Mouse (Mus musculus) bone marrow macrophage, adult 2 months (primary cell): ENCODE results near the gene Syt2.

Experiments
- CTCF ChIP-seq: IDR thresholded peaks from 2 replicates; pipeline ENCODE4 v1.5.1; 2012; ENCODE audit warnings: low read depth, mild to moderate bottlenecking, low read length, moderate library complexity
- POLR2A ChIP-seq: IDR thresholded peaks from 2 replicates; pipeline ENCODE4 v1.6.1; 2012; ENCODE audit warnings: mild to moderate bottlenecking, low read depth, low read length, borderline replicate concordance

- no peak for TF ChIP-seq POLR2A
- peak; percentile 54 for TF ChIP-seq CTCF
These were observed 78.8 kb downstream of the Syt2 start for GRCm38 (mm10) chr1:134725276-134725675.
